Mouse (Mus musculus) hindbrain, embryonic 15.5 days (tissue): ENCODE results near the gene Mllt3. TPM values are rescaled to one million over a fixed set of nuclear protein-coding genes. Genes with fewer than 3 reads are reported as not detected.

Source experiments
- ATAC-seq: fragments of 200-750 bp; cut with Nextera tagmentation; 2 replicates; pipeline ENCODE4 v1.8.0; 2017; ENCODE audit warnings: low read depth, moderate number of reproducible peaks, moderate TSS enrichment; ENCODE audit not compliant: low FRiP score
- H3K27ac ChIP-seq: fragments of 300-500 bp; sonication (generic); replicated peaks from 2 replicates; pipeline ENCODE4 v1.5.1; 2015; ENCODE audit warnings: mild to moderate bottlenecking, inconsistent platforms
- H3K27me3 ChIP-seq: fragments of 300-500 bp; sonication (generic); 2 replicates; pipeline ENCODE4 v1.6.1; 2015; ENCODE audit warnings: control low read depth, inconsistent platforms
- H3K36me3 ChIP-seq: fragments of 300-500 bp; sonication (generic); 2 replicates; pipeline ENCODE4 v1.6.1; 2015; ENCODE audit warnings: control low read depth, inconsistent platforms
- H3K4me1 ChIP-seq: fragments of 300-500 bp; sonication (generic); replicated peaks from 2 replicates; pipeline ENCODE4 v1.6.1; 2015; ENCODE audit warnings: control low read depth, inconsistent platforms
- H3K4me2 ChIP-seq: fragments of 300-500 bp; sonication (generic); 2 replicates; pipeline ENCODE4 v1.6.1; 2015; ENCODE audit warnings: moderate library complexity, mild to moderate bottlenecking, inconsistent platforms
- H3K4me3 ChIP-seq: fragments of 300-500 bp; sonication (generic); 2 replicates; pipeline ENCODE4 v1.5.1; 2015; ENCODE audit warnings: mild to moderate bottlenecking, inconsistent platforms
- H3K9ac ChIP-seq: fragments of 300-500 bp; sonication (generic); 2 replicates; pipeline ENCODE4 v1.6.1; 2015; ENCODE audit warnings: inconsistent platforms
- H3K9me3 ChIP-seq: fragments of 300-500 bp; sonication (generic); 2 replicates; pipeline ENCODE4 v1.6.1; 2016; ENCODE audit warnings: control low read depth, inconsistent platforms
- WGBS: fragments of 180-500 bp; shearing (Covaris S2); methylation state at CpG from one replicate; pipeline ENCODE4 v1.1.7; 2015; 5-methylcytosine and 5-hydroxymethylcytosine counted together
- polyA plus RNA-seq: library from polyadenylated mRNA; unstranded; fragments of >200 nt; fragmentation: Nextera tagmentation; extraction: Ambion mirVana; gene quantifications from 2 replicates; pipeline ENCODE4 v1.2.1, GENCODE M21; 2015

Gene Mllt3
- polyA plus RNA-seq, 1 experiment from 2014 or later, result 77.3 TPM

DNA sequence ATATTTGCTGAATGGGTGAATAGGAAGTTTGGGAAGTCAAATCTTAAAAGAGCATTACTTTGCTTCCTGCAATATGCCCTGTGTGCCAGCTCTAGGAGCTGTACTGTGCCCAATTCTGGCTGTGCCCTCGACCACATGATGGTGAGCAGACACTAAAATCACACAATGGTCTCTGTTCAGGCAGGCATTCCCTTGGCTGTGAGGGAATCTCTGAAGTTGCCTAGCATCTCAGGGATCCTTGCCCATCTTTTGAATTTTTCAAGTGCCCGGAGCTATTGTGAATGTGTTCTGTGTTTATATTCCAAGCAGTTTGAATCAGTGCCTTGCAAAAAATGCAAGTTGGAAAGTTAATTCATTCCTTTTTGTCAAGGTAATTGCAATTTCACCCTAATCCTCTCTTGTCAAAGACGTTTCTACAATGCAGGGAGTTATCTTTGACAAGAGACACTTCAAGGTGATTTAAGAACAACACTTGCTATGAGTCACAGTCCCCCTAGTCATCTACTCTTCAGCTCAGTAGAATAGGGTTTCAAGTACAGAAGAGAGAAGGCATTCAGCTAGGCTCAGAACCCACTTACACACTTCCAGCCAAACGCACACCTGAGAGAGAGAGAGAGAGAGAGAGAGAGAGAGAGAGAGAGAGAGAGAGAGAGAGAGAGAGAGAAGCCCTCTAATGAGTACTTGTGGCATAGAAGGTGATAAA lies 283.5 kb downstream of the Mllt3 start:
- WGBS, result 40% methylated on average over 4 of the region's 4 CpGs
- H3K4me1 ChIP-seq, result peaks cover 4% of the 10 kb centered on the region
- no peak overlapping the region for H3K4me2 ChIP-seq
- H3K27ac ChIP-seq, result no peak overlapping the region
- no peaks in the 10 kb centered on the region for H3K27me3 ChIP-seq
- H3K9me3 ChIP-seq, result no peaks in the 10 kb centered on the region
- no peak overlapping the region for H3K4me3 ChIP-seq
- no peak overlapping the region for H3K9ac ChIP-seq
- ATAC-seq, result peak; percentile 66; the same call in 1 of the 2 replicates
- no peaks in the 10 kb centered on the region for H3K36me3 ChIP-seq

DNA sequence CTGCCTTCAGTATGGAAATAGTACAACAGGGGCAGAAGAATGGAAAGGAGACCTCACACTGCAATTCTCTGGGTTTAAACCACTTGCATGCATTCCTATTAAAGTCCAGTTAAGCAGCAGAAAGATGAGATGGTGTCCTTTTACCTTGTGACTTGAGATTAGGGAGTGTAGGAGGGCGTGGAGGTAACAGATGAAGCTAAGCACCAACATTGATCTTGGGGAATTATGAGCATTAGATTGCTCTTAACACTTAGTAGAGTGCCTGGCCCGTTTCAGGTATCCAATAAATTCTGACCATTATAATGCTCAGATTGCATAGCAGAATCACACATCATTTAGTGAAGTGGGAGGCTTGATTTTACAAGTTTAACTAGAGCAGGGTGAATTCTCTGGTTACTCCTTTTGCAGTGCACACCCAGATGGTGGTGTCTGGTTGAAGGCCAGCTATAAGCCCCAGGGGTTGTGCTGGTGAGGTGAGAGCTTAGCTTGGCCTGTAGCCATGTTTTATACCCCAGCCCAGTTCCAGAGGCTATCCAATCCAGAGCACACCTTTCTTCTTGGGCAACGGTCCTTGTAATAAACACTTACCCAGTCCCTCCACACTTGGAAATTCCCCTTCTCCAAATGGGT lies 288.0 kb downstream of the Mllt3 start:
- 81% methylated on average over 3 of the region's 3 CpGs for WGBS
- H3K27ac ChIP-seq, result no peak overlapping the region
- H3K27me3 ChIP-seq, result no peaks in the 10 kb centered on the region
- H3K36me3 ChIP-seq, result no peaks in the 10 kb centered on the region
- no peak for ATAC-seq
- H3K4me3 ChIP-seq, result no peak overlapping the region
- no peak overlapping the region for H3K9ac ChIP-seq
- H3K4me2 ChIP-seq, result no peak overlapping the region
- H3K9me3 ChIP-seq, result no peaks in the 10 kb centered on the region
- peaks cover 4% of the 10 kb centered on the region for H3K4me1 ChIP-seq

DNA sequence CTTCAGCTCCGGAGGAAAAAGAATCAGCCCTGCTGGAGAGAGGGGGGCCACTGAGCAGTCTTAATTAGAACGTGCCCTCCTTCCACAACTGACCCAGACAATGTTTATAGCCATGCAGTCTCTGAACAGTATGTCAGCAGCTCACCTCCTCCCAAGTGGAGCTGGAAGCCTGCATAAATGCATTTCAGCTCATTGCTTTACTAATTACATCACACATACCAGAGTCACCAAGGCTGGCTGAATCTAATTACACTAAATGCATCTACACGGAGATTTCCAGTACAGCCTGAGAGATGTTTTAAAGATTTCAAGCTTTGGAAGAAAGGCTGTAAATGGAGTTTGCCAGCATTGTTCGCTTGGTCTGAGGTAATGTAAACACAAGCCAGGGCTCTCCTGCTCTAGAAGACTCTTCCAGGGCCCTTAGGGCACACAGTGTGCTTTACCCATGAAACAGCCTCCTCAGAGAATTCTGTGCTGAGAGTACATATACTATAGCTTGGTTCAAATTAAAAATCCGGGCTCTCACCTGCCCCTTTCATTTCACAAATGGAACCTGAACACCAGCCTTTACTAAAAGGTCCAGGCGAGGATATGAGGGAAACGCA lies 293.5 kb downstream of the Mllt3 start:
- 37% methylated on average over 7 of the region's 7 CpGs for WGBS
- no peak overlapping the region for H3K4me2 ChIP-seq
- no peaks in the 10 kb centered on the region for H3K9me3 ChIP-seq
- H3K9ac ChIP-seq, result no peak overlapping the region
- H3K4me3 ChIP-seq, result no peak overlapping the region
- ATAC-seq, result peak; percentile 90
- H3K27me3 ChIP-seq, result no peaks in the 10 kb centered on the region
- H3K36me3 ChIP-seq, result no peaks in the 10 kb centered on the region
- peaks cover 10% of the 10 kb centered on the region for H3K4me1 ChIP-seq
- H3K27ac ChIP-seq, result peak overlapping the region; percentile 73

DNA sequence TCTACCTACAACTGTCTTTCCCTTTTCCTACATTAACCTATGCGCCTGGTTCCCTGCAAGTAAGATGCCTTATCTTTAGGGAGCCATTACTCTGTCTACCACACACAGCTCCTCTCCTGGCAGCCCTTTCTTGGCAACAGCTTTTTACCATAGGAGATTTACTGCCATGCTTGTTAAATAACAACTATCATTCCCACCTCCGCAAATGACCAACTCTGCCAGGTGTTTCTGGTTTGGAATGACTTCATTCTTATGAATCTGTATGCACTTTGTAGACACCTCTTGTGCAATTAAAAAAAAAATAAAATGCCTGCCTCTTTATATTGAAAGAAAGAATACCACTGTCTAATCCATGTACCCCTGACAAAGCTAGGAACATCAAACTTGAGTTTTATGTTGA lies 294.1 kb downstream of the Mllt3 start:
- H3K27ac ChIP-seq, result peak overlapping the region; percentile 73
- ATAC-seq, result no peak
- no peak overlapping the region for H3K4me3 ChIP-seq
- H3K27me3 ChIP-seq, result no peaks in the 10 kb centered on the region
- no peaks in the 10 kb centered on the region for H3K36me3 ChIP-seq
- no peak overlapping the region for H3K9ac ChIP-seq
- no peak overlapping the region for H3K4me2 ChIP-seq
- 66% methylated on average over 2 of the region's 2 CpGs for WGBS
- no peaks in the 10 kb centered on the region for H3K9me3 ChIP-seq
- peaks cover 10% of the 10 kb centered on the region for H3K4me1 ChIP-seq

DNA sequence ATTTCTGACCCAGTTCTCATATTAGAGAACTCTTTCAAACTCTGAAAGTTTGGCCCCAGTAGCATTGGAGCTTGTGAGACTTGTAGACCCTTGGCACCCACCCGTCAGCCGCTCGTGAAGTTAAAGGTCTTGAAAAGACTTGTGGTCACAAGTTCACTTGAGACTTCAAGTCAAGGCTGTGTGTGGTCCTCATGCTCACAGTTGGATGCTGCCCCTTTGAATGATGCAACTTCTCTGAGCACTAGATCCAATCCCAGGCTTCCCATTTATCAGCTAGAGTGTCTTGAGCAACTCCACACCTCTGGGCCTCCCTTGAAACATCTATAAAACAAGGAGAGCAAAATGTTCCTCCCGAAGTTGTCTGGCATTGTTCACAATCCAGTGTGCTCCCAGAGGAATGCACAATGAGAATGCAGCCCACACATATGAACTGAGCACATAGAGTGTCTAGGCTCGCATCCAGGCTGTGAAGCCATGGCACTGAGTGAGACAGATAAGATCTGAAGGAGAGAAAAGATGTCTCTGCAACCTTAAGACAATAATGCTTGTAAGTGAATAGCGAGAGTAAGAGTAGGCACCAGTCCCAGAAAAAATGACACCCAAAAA lies 295.9 kb downstream of the Mllt3 start:
- peaks cover 10% of the 10 kb centered on the region for H3K4me1 ChIP-seq
- no peaks in the 10 kb centered on the region for H3K36me3 ChIP-seq
- H3K9ac ChIP-seq, result no peak overlapping the region
- 78% methylated on average over 6 of the region's 6 CpGs for WGBS
- no peak overlapping the region for H3K4me3 ChIP-seq
- ATAC-seq, result no peak
- no peaks in the 10 kb centered on the region for H3K9me3 ChIP-seq
- no peaks in the 10 kb centered on the region for H3K27me3 ChIP-seq
- no peak overlapping the region for H3K27ac ChIP-seq
- no peak overlapping the region for H3K4me2 ChIP-seq

DNA sequence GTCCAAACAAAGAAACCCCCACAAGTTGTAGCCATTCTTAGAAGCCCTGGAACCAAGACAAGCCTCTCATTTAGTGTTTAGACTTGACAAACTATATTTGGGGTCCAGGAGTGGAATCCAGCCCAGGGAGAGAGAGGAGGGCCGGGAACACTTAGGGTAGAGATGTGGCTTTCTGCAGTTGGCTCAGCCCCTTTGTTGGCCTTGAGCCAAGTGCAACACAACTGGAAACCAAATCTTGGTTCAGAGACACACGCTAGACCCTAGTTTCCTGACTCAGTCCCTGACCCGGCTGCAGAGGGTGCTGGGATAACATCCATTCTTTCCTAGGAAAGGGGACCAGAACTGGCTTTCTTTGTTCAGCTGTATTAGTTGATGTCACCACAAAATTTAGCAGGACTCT lies 296.4 kb downstream of the Mllt3 start:
- ATAC-seq, result no peak
- H3K4me1 ChIP-seq, result peaks cover 10% of the 10 kb centered on the region
- no peak overlapping the region for H3K9ac ChIP-seq
- no peaks in the 10 kb centered on the region for H3K36me3 ChIP-seq
- no peak overlapping the region for H3K4me2 ChIP-seq
- no peak overlapping the region for H3K27ac ChIP-seq
- no peaks in the 10 kb centered on the region for H3K27me3 ChIP-seq
- no peaks in the 10 kb centered on the region for H3K9me3 ChIP-seq
- no peak overlapping the region for H3K4me3 ChIP-seq
- 67% methylated on average over 3 of the region's 3 CpGs for WGBS

DNA sequence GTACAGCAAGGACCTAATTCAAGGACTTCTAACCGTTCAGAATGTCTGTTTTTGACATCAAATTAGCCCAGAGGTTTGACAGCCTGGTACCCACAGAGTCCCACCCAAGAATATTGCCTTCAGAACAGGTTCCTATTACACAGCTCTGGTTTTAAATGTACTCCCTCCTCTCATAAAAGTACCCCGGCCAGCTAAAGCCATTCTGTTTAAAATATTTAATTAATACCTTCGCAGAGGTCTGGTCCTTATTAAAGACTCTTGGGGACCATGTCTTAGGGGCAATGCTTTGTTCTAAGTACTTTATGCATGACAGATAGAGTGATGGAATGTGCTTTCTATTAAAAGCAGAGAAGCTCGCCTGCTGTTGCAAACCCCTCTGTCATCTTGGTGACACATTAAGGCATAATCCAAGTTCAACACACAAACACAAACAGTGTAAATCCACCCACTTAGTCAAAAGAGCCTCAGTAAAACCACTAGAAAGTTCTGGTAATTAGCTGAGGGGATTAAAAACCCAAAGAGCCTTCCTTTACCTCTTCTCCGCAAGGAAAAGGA lies 302.0 kb downstream of the Mllt3 start:
- H3K4me1 ChIP-seq, result no peaks in the 10 kb centered on the region
- H3K27ac ChIP-seq, result no peak overlapping the region
- no peaks in the 10 kb centered on the region for H3K27me3 ChIP-seq
- WGBS, result 57% methylated on average over 5 of the region's 5 CpGs
- H3K9me3 ChIP-seq, result no peaks in the 10 kb centered on the region
- no peaks in the 10 kb centered on the region for H3K36me3 ChIP-seq
- H3K4me3 ChIP-seq, result no peak overlapping the region
- no peak for ATAC-seq
- H3K4me2 ChIP-seq, result no peak overlapping the region
- H3K9ac ChIP-seq, result no peak overlapping the region

DNA sequence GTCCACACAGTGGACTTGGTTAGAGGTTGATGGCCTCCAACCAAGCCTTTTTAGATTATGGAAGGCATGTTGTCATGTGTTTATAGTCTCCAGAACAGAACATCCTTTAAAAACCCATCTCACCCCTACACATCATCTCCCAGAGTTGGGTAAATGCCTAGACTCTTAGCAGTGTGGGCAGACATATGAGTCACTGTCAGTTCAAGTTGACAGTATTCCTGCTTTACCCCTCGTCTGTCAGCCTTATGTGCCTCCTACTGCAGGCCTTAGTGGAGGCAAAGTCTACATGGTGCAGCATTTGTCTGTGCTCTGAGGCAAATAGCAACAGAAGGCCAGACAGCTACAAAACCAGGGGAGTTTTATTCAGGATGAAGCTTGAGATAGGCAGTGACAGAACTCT lies 304.6 kb downstream of the Mllt3 start:
- 0 out of 2 replicates have a peak, but pooled peaks cover 6% of the 10 kb centered on the region for H3K4me1 ChIP-seq
- H3K9me3 ChIP-seq, result no peaks in the 10 kb centered on the region
- no peak overlapping the region for H3K4me2 ChIP-seq
- no peak overlapping the region for H3K4me3 ChIP-seq
- no peak overlapping the region for H3K27ac ChIP-seq
- no peak overlapping the region for H3K9ac ChIP-seq
- ATAC-seq, result no peak
- no peaks in the 10 kb centered on the region for H3K27me3 ChIP-seq
- H3K36me3 ChIP-seq, result no peaks in the 10 kb centered on the region
- 80% methylated on average over 1 of the region's 1 CpGs for WGBS

DNA sequence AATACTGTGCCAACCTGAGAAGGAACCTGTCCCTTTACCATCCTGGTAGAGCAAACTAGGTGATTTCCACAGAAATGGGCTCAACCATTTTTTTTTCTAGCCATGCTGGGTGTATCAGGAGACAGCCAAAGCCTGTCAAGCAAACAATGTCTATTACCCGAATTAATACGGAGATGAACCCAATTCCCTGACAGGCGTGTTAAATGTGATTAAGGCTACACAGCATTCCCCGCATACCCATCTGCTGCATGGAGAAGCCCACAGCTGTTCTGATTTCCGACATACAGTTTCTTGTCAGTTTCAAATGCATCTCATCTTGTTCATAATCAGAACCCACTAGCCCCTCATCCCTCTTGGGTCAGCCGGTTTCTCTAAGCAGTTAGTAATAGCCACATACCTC lies 309.7 kb downstream of the Mllt3 start:
- Histone ChIP-seq H3K4me1 (peaks cover 11% of the 10 kb centered on the region; the same call in 1 of the 2 replicates), H3K4me3 (no peak overlapping the region), H3K27me3 (no peaks in the 10 kb centered on the region), H3K4me2 (no peak overlapping the region), H3K9ac (no peak overlapping the region), H3K9me3 (no peaks in the 10 kb centered on the region), H3K36me3 (no peaks in the 10 kb centered on the region), H3K27ac (no peak overlapping the region)
- 30% methylated on average over 6 of the region's 6 CpGs for WGBS
- ATAC-seq, result 0 out of 2 replicates have a peak, but pooled peaks have one; percentile 38

Other genes starting within 250 kb of the Mllt3 start
- 13.4 and 14.8 TPM in 2 replicates for gene Focad, start 61.3 kb upstream of the Mllt3 start, polyA plus RNA-seq